14 mouse cellular contexts compared by ENCODE assay signal in the genomic region with DNA sequence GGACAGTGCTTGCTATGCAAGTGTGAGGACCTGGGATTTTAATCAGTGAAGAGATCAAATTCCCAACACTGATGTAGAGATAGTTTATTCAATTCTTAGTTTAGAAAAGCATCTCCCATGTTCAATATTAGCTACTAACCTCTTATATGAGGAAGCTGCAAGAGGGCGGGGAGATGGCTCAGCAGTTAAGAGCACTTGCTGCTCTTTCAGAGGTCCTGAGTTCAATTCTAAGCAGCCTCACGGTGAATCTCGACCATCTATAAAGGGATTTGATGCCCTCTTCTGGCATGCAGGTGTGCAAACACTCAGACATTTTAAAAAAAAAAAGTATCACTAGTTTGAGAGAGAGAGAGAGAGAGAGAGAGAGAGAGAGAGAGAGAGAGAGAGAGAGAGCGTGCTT. TPM values are rescaled to one million over a fixed set of nuclear protein-coding genes. Genes with fewer than 3 reads are reported as not detected.
DNase-seq lines count a peak whose midpoint lies in the region; ATAC-seq and TF ChIP-seq lines count a peak whose summit lies in the region.
"Had no signal": no experiment of that assay in that cellular context is flagged by ENCODE, and none has a peak within 500 bp of the region (broad histone marks: within the 10 kb centered on the region; RNA-seq: fewer than 3 reads in every experiment).

No protein-coding gene starts in this region.

- H3K9me3 ChIP-seq in liver, embryonic 14.5 days (ENCODE audit: control insufficient read depth, low read length) = no peaks in the 10 kb centered on the region
- H3K9me3 ChIP-seq in liver, embryonic 12.5 days (replicated peaks) = no peaks in the 10 kb centered on the region
- H3K9me3 ChIP-seq in ES-Bruce4 (replicated peaks; ENCODE audit: control insufficient read depth, insufficient read depth, low read length, poor library complexity, severe bottlenecking) = no peaks in the 10 kb centered on the region
- H3K9me3 ChIP-seq: limb, embryonic 15.5 days; midbrain, embryonic 15.5 days had no signal

- TF ChIP-seq EP300 in liver, embryonic 14.5 days (IDR thresholded peaks at IDR 0.05; ENCODE audit: low read depth) = no peak
- TF ChIP-seq EP300 in ES-Bruce4 (IDR thresholded peaks at IDR 0.05; ENCODE audit: insufficient read depth, low read depth, low read length) = no peak

- H3K9ac ChIP-seq in liver, embryonic 14.5 days (replicated peaks) = no peak overlapping the region
- H3K9ac ChIP-seq in liver, embryonic 12.5 days = no peak overlapping the region
- no peak overlapping the region for H3K9ac ChIP-seq in ES-Bruce4 (ENCODE audit: low read depth, poor library complexity, severe bottlenecking)
- H3K9ac ChIP-seq: limb, embryonic 15.5 days; midbrain, embryonic 15.5 days had no signal

- no peak overlapping the region for H3K4me3 ChIP-seq in gastrocnemius, adult 2 months
- H3K4me3 ChIP-seq in liver, embryonic 14.5 days (ENCODE audit: insufficient read depth in 1 of 2, low read depth in 2 of 2, low read length in 2 of 2) = no peak overlapping the region
- H3K4me3 ChIP-seq in liver, embryonic 12.5 days = no peak overlapping the region
- no peak overlapping the region for H3K4me3 ChIP-seq in ES-Bruce4 (ENCODE audit: low read depth, low read length)
- H3K4me3 ChIP-seq: erythroblast, embryonic 14.5 days; midbrain, embryonic 15.5 days had no signal

- H3K27me3 ChIP-seq in liver, embryonic 14.5 days (ENCODE audit: control insufficient read depth, insufficient read depth, low read length) = no peaks in the 10 kb centered on the region
- H3K27me3 ChIP-seq in liver, embryonic 12.5 days (replicated peaks) = peaks cover 15% of the 10 kb centered on the region; the same call in 1 of the 2 replicates
- H3K27me3 ChIP-seq in ES-Bruce4 (ENCODE audit: control insufficient read depth, insufficient read depth, low read length, poor library complexity, severe bottlenecking) = no peaks in the 10 kb centered on the region
- H3K27me3 ChIP-seq: limb, embryonic 15.5 days; midbrain, embryonic 15.5 days had no signal

- TF ChIP-seq POLR2A in ES-Bruce4 (IDR thresholded peaks at IDR 0.05; ENCODE audit: insufficient read depth, low read length) = no peak

- no peak overlapping the region for H3K27ac ChIP-seq in gastrocnemius, adult 2 months
- no peak overlapping the region for H3K27ac ChIP-seq in liver, embryonic 14.5 days
- no peak overlapping the region for H3K27ac ChIP-seq in liver, embryonic 12.5 days
- no peak overlapping the region for H3K27ac ChIP-seq in ES-Bruce4 (ENCODE audit: insufficient read depth, low read length)
- H3K27ac ChIP-seq: limb, embryonic 15.5 days; midbrain, embryonic 15.5 days had no signal

- no peaks in the 10 kb centered on the region for H3K4me1 ChIP-seq in liver, embryonic 14.5 days (replicated peaks; ENCODE audit: control insufficient read depth in 2 of 2, insufficient read depth in 2 of 2, low read length in 1 of 2)
- H3K4me1 ChIP-seq in liver, embryonic 12.5 days = peaks cover 4% of the 10 kb centered on the region; the same call in 1 of the 2 replicates
- peaks cover 1% of the 10 kb centered on the region for H3K4me1 ChIP-seq in ES-Bruce4 (ENCODE audit: control insufficient read depth, insufficient read depth, low read length)
- H3K4me1 ChIP-seq: limb, embryonic 15.5 days; midbrain, embryonic 15.5 days had no signal

- ATAC-seq in liver, embryonic 14.5 days (ENCODE audit: insufficient read depth) = no peak
- ATAC-seq in liver, embryonic 12.5 days = no peak

- WGBS in liver, embryonic 14.5 days (ENCODE audit: insufficient replicate concordance) = 43% methylated on average over 4 of the region's 4 CpGs
- 47% methylated on average over 4 of the region's 4 CpGs for WGBS in liver, embryonic 12.5 days (ENCODE audit: insufficient replicate concordance)

- TF ChIP-seq CTCF in gastrocnemius, adult 2 months (IDR thresholded peaks at IDR 0.05) = peak; percentile 23; the same call in 1 of the 2 replicates
- TF ChIP-seq CTCF in liver, embryonic 14.5 days (IDR thresholded peaks at IDR 0.05; ENCODE audit: low read depth) = peak; percentile 10; the same call in 1 of the 2 replicates
- TF ChIP-seq CTCF in ES-Bruce4 (IDR thresholded peaks at IDR 0.05; ENCODE audit: low read depth, low read length) = peak; percentile 1

- intact Hi-C loops in gastrocnemius, adult 2 months (cut with DNase I) = loop anchor here (5.0 kb wide), 1 partner anchor 44 kb away; no protein-coding TSS in a partner anchor

- H3K4me2 ChIP-seq in liver, embryonic 14.5 days (ENCODE audit: low read depth) = no peak overlapping the region
- H3K4me2 ChIP-seq in liver, embryonic 12.5 days = no peak overlapping the region
- H3K4me2 ChIP-seq: midbrain, embryonic 15.5 days had no signal

- DNase-seq in gastrocnemius, adult 2 months = no peak
- no peak for DNase-seq in gastrocnemius, postnatal 4 days (ENCODE audit: low spot score in 2 of 2)
- no peak for DNase-seq in liver, embryonic 14.5 days (ENCODE audit: low read depth in 3 of 3, low spot score in 3 of 3)
- DNase-seq in induced T-regulatory cell, adult 2 months (ENCODE audit: low read depth) = peak; percentile 78
- no peak for DNase-seq in retina, embryonic 14.5 days (ENCODE audit: low spot score)
- no peak for DNase-seq in heart, adult 8-10 months (ENCODE audit: low spot score)
- DNase-seq: adrenal gland, postnatal 14 days; cerebellum, postnatal 10 days; heart, postnatal 4 days had no signal

- H3K36me3 ChIP-seq in liver, embryonic 14.5 days (replicated peaks; ENCODE audit: control insufficient read depth, insufficient read depth, low read depth) = no peaks in the 10 kb centered on the region
- no peaks in the 10 kb centered on the region for H3K36me3 ChIP-seq in liver, embryonic 12.5 days
- no peaks in the 10 kb centered on the region for H3K36me3 ChIP-seq in ES-Bruce4 (ENCODE audit: control insufficient read depth, insufficient read depth, low read length, poor library complexity, severe bottlenecking)
- H3K36me3 ChIP-seq: limb, embryonic 15.5 days; midbrain, embryonic 15.5 days had no signal

RNA-seq across cellular contexts. Expression of a gene that starts 0.9 kb away (rescaled TPM):
- total RNA-seq in gastrocnemius, adult 2 months (2021) = 100 to 1,000 TPM; 267 to 279 TPM
- 100 to 1,000 TPM; 117 to 126 TPM for total RNA-seq in gastrocnemius, postnatal 4 days (2021)
- 11.3 and 17.8 TPM in 2 replicates for polyA plus RNA-seq in liver, embryonic 14.5 days (2012; rRNA removed)
- polyA plus RNA-seq in liver, embryonic 14.5 days (2014; fragmentation: Nextera tagmentation; extraction: Ambion mirVana) = 30.9 and 37.4 TPM in 2 replicates
- polyA plus RNA-seq in liver, embryonic 12.5 days (2016; fragmentation: Nextera tagmentation; extraction: Ambion mirVana) = 42.6 and 49.5 TPM in 2 replicates
- 70.2 and 72.9 TPM in 2 replicates for polyA plus RNA-seq in ES-Bruce4 (2011; ENCODE audit: insufficient read depth, insufficient read length, low read depth, missing spikeins)
- 100 to 1,000 TPM; 105 to 165 (median 142) TPM for total RNA-seq in heart, adult 8-10 months (2022)

RNA-seq across cellular contexts. Expression of a gene that starts 19.2 kb away (rescaled TPM):
- total RNA-seq in gastrocnemius, adult 2 months (2021) = 10 to 100 TPM in 1 of 2 experiments, 1 to 10 TPM in 1; 7.1 to 10.0 TPM
- 10 to 100 TPM; 14.8 to 15.1 TPM for total RNA-seq in gastrocnemius, postnatal 4 days (2021)
- polyA plus RNA-seq in liver, embryonic 14.5 days (2012; rRNA removed) = 2.5 and 4.3 TPM in 2 replicates
- 11.3 and 12.6 TPM in 2 replicates for polyA plus RNA-seq in liver, embryonic 14.5 days (2014; fragmentation: Nextera tagmentation; extraction: Ambion mirVana)
- 22.7 and 23.6 TPM in 2 replicates for polyA plus RNA-seq in liver, embryonic 12.5 days (2016; fragmentation: Nextera tagmentation; extraction: Ambion mirVana)
- polyA plus RNA-seq in ES-Bruce4 (2011; ENCODE audit: insufficient read depth, insufficient read length, low read depth, missing spikeins) = 48.5 and 51.9 TPM in 2 replicates
- 10 to 100 TPM in 1 of 4 experiments, 1 to 10 TPM in 3; 8.7 to 10.4 (median 9.3) TPM for total RNA-seq in heart, adult 8-10 months (2022)
